ENCODE assay signal across 18 mouse cellular contexts in genomic region chr2:52001521-52001920, GRCm38 (mm10).
"Had no signal": no experiment of that assay in that cellular context is flagged by ENCODE, and none has a peak within 500 bp of the region (broad histone marks: within the 10 kb centered on the region; RNA-seq: fewer than 3 reads in every experiment).

No protein-coding gene starts in this region.

- H3K27ac ChIP-seq: kidney, embryonic 15.5 days; limb, embryonic 12.5 days; limb, embryonic 15.5 days; liver, embryonic 14.5 days; midbrain, embryonic 10.5 days; midbrain, embryonic 13.5 days; stomach, embryonic 15.5 days had no signal

- DNase-seq: kidney, adult 8-10 months; kidney, postnatal 10 days; kidney, postnatal 36 days; left cerebral cortex, postnatal 4 days; liver, postnatal 0 days; lung, embryonic 14.5 days; lung, postnatal 36 days; right cerebral cortex, postnatal 14 days; right cerebral cortex, postnatal 4 days; thymus, postnatal 25 days had no signal

- H3K4me3 ChIP-seq: kidney, embryonic 15.5 days; limb, embryonic 12.5 days; limb, embryonic 15.5 days; megakaryocyte, embryonic 14.5 days; midbrain, embryonic 10.5 days; midbrain, embryonic 13.5 days; stomach, embryonic 15.5 days had no signal

- H3K27me3 ChIP-seq: kidney, embryonic 15.5 days; limb, embryonic 12.5 days; limb, embryonic 15.5 days; megakaryocyte, embryonic 14.5 days; midbrain, embryonic 13.5 days; stomach, embryonic 15.5 days had no signal

- H3K4me1 ChIP-seq: kidney, embryonic 15.5 days; megakaryocyte, embryonic 14.5 days; midbrain, embryonic 10.5 days; midbrain, embryonic 13.5 days; stomach, embryonic 15.5 days had no signal

- H3K36me3 ChIP-seq: kidney, embryonic 15.5 days; limb, embryonic 12.5 days; limb, embryonic 15.5 days; midbrain, embryonic 10.5 days; midbrain, embryonic 13.5 days; stomach, embryonic 15.5 days had no signal

- H3K9ac ChIP-seq: kidney, embryonic 15.5 days; limb, embryonic 12.5 days; limb, embryonic 15.5 days; liver, embryonic 14.5 days; liver, postnatal 0 days; lung, embryonic 14.5 days; midbrain, embryonic 13.5 days; stomach, embryonic 15.5 days had no signal

- H3K9me3 ChIP-seq: kidney, embryonic 15.5 days; limb, embryonic 12.5 days; limb, embryonic 15.5 days; megakaryocyte, embryonic 14.5 days; midbrain, embryonic 10.5 days; midbrain, embryonic 13.5 days; stomach, embryonic 15.5 days had no signal
